Mouse (Mus musculus) stomach, postnatal 0 days (tissue): ENCODE results near the gene Elp1.

Source experiments
- CTCF ChIP-seq: IDR thresholded peaks from 2 replicates; pipeline ENCODE4 v1.5.1; 2016; ENCODE audit warnings: antibody characterized with exemption, low read depth, mild to moderate bottlenecking, moderate library complexity
- EP300 ChIP-seq: optimal IDR thresholded peaks from 2 replicates; pipeline ENCODE3; 2016; ENCODE audit warnings: antibody characterized with exemption

DNA sequence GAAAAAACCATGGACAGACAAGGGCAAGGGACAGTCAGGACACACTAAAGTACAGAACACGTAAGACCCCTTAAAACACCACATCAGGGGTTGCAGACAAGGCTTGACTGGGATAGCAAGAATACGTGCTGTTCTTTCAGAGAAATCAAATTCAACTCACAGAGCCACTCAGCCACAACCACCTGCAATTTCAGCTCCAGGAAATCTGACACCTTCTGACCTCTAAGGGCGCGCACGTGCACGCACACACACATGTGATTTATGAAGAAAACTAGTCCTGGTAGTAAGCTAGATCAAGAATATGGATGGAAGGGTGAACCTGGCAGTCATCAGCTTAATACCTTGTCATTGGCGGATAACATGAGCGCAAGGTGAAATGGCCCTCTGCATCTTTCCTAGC is 13.0 kb upstream of the Elp1 start:
- TF ChIP-seq CTCF = no peak
- TF ChIP-seq EP300 = no peak
